ENCODE assay signal across 21 mouse cellular contexts in the genomic region with DNA sequence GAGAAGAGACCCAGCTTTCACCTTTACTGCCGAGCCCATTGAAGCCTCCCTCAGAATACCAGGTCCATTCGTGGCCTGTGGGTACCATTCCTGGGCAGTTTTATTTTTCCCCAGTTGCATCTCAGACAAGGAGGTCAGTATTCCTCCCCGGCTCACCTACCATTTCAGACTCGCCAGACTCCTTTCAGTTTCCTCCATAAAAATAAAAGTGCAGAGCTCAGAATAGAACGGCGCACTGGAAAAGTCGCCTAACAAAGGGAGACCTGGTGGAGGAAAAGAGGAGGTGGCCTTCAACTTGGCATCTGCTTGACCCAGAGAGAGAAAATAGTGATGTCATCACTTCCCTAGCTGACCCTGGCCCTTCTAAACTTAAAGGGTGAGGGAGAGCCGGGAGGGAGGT.
A peak's percentile ranks its signal among the peaks of the same experiment; 100 is the strongest.
DNase-seq lines count a peak whose midpoint lies in the region; ATAC-seq and TF ChIP-seq lines count a peak whose summit lies in the region.
"Had no signal": no experiment of that assay in that cellular context is flagged by ENCODE, and none has a peak within 500 bp of the region (broad histone marks: within the 10 kb centered on the region; RNA-seq: fewer than 3 reads in every experiment).

No protein-coding gene starts in this region.

- ATAC-seq in midbrain, embryonic 11.5 days (ENCODE audit: low FRiP score) = no peak
- no peak for ATAC-seq in midbrain, postnatal 0 days (ENCODE audit: low FRiP score)
- no peak; the same call in none of the 2 replicates for ATAC-seq in limb, embryonic 14.5 days (ENCODE audit: low FRiP score, low read depth)
- ATAC-seq: activated CD4-positive, CD25-positive, alpha-beta regulatory T cell, adult 4 months; forebrain, embryonic 15.5 days; hindbrain, postnatal 0 days had no signal

- DNase-seq in heart, adult 11 months = peak; percentile 36
- DNase-seq in heart, postnatal 36 days = no peak
- peak; percentile 37 for DNase-seq in midbrain, embryonic 11.5 days (ENCODE audit: low spot score, missing footprints)
- no peak for DNase-seq in midbrain, postnatal 0 days (ENCODE audit: low spot score)
- DNase-seq in limb, embryonic 14.5 days (ENCODE audit: low spot score) = peak; percentile 10
- DNase-seq in telencephalon, adult 2 months (ENCODE audit: low read depth, low spot score) = peak; percentile 2
- no peak for DNase-seq in gastrocnemius, postnatal 10 days
- no peak for DNase-seq in lung, postnatal 36 days
- DNase-seq: adrenal gland, postnatal 25 days; cerebellum, adult 2 months; cerebellum, postnatal 10 days; gastrocnemius, adult 2 months; gastrocnemius, postnatal 36 days; heart, adult 18-20 months; heart, postnatal 10 days had no signal

- no peaks in the 10 kb centered on the region for H3K36me3 ChIP-seq in midbrain, embryonic 11.5 days (ENCODE audit: control insufficient read depth, insufficient read depth, low read length)
- no peaks in the 10 kb centered on the region for H3K36me3 ChIP-seq in midbrain, postnatal 0 days (ENCODE audit: insufficient read depth, low read length)
- no peaks in the 10 kb centered on the region for H3K36me3 ChIP-seq in limb, embryonic 14.5 days (ENCODE audit: control insufficient read depth, insufficient read depth, low read length)
- H3K36me3 ChIP-seq: embryonic facial prominence, embryonic 12.5 days; forebrain, embryonic 15.5 days; heart, embryonic 10.5 days; hindbrain, embryonic 13.5 days had no signal

- no peaks in the 10 kb centered on the region for H3K4me1 ChIP-seq in midbrain, embryonic 11.5 days (ENCODE audit: control insufficient read depth, insufficient read depth, low read length)
- H3K4me1 ChIP-seq in midbrain, postnatal 0 days (ENCODE audit: insufficient read depth, low read length) = no peaks in the 10 kb centered on the region
- no peaks in the 10 kb centered on the region; the same call in 1 of the 2 replicates for H3K4me1 ChIP-seq in limb, embryonic 14.5 days (ENCODE audit: control insufficient read depth, insufficient read depth, low read length)
- H3K4me1 ChIP-seq: embryonic facial prominence, embryonic 12.5 days had no signal

- no peak for TF ChIP-seq CTCF in midbrain, postnatal 0 days (IDR thresholded peaks at IDR 0.05)

- H3K9me3 ChIP-seq in midbrain, embryonic 11.5 days (ENCODE audit: control insufficient read depth, low read length) = no peaks in the 10 kb centered on the region
- H3K9me3 ChIP-seq in midbrain, postnatal 0 days (ENCODE audit: low read length) = no peaks in the 10 kb centered on the region
- no peaks in the 10 kb centered on the region for H3K9me3 ChIP-seq in limb, embryonic 14.5 days (ENCODE audit: control insufficient read depth, low read length)
- H3K9me3 ChIP-seq: embryonic facial prominence, embryonic 12.5 days; forebrain, embryonic 15.5 days; heart, embryonic 10.5 days; hindbrain, embryonic 13.5 days had no signal

- intact Hi-C loops in heart, postnatal 36 days (cut with DNase I) = no loop called here

- no peak overlapping the region for H3K4me3 ChIP-seq in midbrain, embryonic 11.5 days (ENCODE audit: low read depth, low read length)
- no peak overlapping the region for H3K4me3 ChIP-seq in midbrain, postnatal 0 days (ENCODE audit: low read depth, low read length)
- H3K4me3 ChIP-seq in limb, embryonic 14.5 days (replicated peaks; ENCODE audit: low read length) = no peak overlapping the region
- H3K4me3 ChIP-seq: embryonic facial prominence, embryonic 12.5 days; forebrain, embryonic 15.5 days; gastrocnemius, adult 2 months; heart, embryonic 10.5 days; hindbrain, embryonic 13.5 days had no signal

- no peak overlapping the region for H3K4me2 ChIP-seq in midbrain, embryonic 11.5 days
- H3K4me2 ChIP-seq in midbrain, postnatal 0 days (ENCODE audit: low read depth, low read length, poor library complexity, severe bottlenecking) = no peak overlapping the region
- no peak overlapping the region for H3K4me2 ChIP-seq in limb, embryonic 14.5 days (replicated peaks; ENCODE audit: low read depth, low read length, severe bottlenecking)
- H3K4me2 ChIP-seq: embryonic facial prominence, embryonic 12.5 days; forebrain, embryonic 15.5 days; hindbrain, embryonic 13.5 days had no signal

- H3K27me3 ChIP-seq in midbrain, embryonic 11.5 days (ENCODE audit: control insufficient read depth, insufficient read depth, low read length) = no peaks in the 10 kb centered on the region
- no peaks in the 10 kb centered on the region for H3K27me3 ChIP-seq in midbrain, postnatal 0 days (ENCODE audit: insufficient read depth, low read length)
- no peaks in the 10 kb centered on the region for H3K27me3 ChIP-seq in limb, embryonic 14.5 days (ENCODE audit: control insufficient read depth, insufficient read depth, low read length)
- H3K27me3 ChIP-seq: embryonic facial prominence, embryonic 12.5 days; forebrain, embryonic 15.5 days; hindbrain, embryonic 13.5 days had no signal

- H3K9ac ChIP-seq in midbrain, embryonic 11.5 days (ENCODE audit: low read length) = no peak overlapping the region
- no peak overlapping the region for H3K9ac ChIP-seq in midbrain, postnatal 0 days (replicated peaks; ENCODE audit: low read length, poor library complexity, severe bottlenecking)
- no peak overlapping the region for H3K9ac ChIP-seq in limb, embryonic 14.5 days (ENCODE audit: low read depth, low read length, severe bottlenecking)
- H3K9ac ChIP-seq: embryonic facial prominence, embryonic 12.5 days; forebrain, embryonic 15.5 days; hindbrain, embryonic 13.5 days had no signal

- TF ChIP-seq POLR2A in limb, embryonic 14.5 days (IDR thresholded peaks at IDR 0.05; ENCODE audit: borderline replicate concordance, extremely low read depth, insufficient read depth, insufficient read length) = no peak

- 83% methylated on average over 8 of the region's 8 CpGs for WGBS in midbrain, embryonic 11.5 days
- 84% methylated on average over 8 of the region's 8 CpGs for WGBS in midbrain, postnatal 0 days
- 37% methylated on average over 8 of the region's 8 CpGs for WGBS in limb, embryonic 14.5 days

- no peak overlapping the region for H3K27ac ChIP-seq in midbrain, embryonic 11.5 days (ENCODE audit: low read depth, low read length)
- no peak overlapping the region for H3K27ac ChIP-seq in midbrain, postnatal 0 days (ENCODE audit: low read depth, low read length)
- peak overlapping the region; percentile 16 for H3K27ac ChIP-seq in limb, embryonic 14.5 days (replicated peaks; ENCODE audit: low read depth, low read length)
- H3K27ac ChIP-seq: embryonic facial prominence, embryonic 12.5 days; forebrain, embryonic 15.5 days; gastrocnemius, adult 2 months; heart, embryonic 10.5 days; hindbrain, embryonic 13.5 days; hindbrain, postnatal 0 days had no signal

Comparison
In these comparisons a context has a peak if more than half of its experiments do, and no peak if none do; other contexts are left out.
1. DNase-seq: peak in heart, adult 11 months (single experiment), midbrain, embryonic 11.5 days (single experiment), limb, embryonic 14.5 days (single experiment) and telencephalon, adult 2 months (single experiment); none in heart, postnatal 36 days (0 of 2), midbrain, postnatal 0 days (single experiment), gastrocnemius, postnatal 10 days (single experiment) and lung, postnatal 36 days (single experiment).